Comparison of ENCODE assay signal across 13 mouse cellular contexts in genomic region chr2:6255402-6255988, GRCm38 (mm10). TPM values are rescaled to one million over a fixed set of nuclear protein-coding genes. Genes with fewer than 3 reads are reported as not detected.
A peak's percentile ranks its signal among the peaks of the same experiment; 100 is the strongest.
DNase-seq lines count a peak whose midpoint lies in the region; ATAC-seq lines count a peak whose summit lies in the region.
"Had no signal": no experiment of that assay in that cellular context is flagged by ENCODE, and none has a peak within 500 bp of the region (broad histone marks: within the 10 kb centered on the region; RNA-seq: fewer than 3 reads in every experiment).

No protein-coding gene starts in this region.

- 0 out of 2 replicates have a peak, but pooled peaks cover 4% of the 10 kb centered on the region for H3K4me1 ChIP-seq in forebrain, embryonic 14.5 days (ENCODE audit: control insufficient read depth, insufficient read depth, low read length)
- peaks cover 4% of the 10 kb centered on the region for H3K4me1 ChIP-seq in forebrain, embryonic 10.5 days
- H3K4me1 ChIP-seq in limb, embryonic 12.5 days (replicated peaks), result peaks cover 15% of the 10 kb centered on the region
- H3K4me1 ChIP-seq in limb, embryonic 10.5 days, result 0 out of 2 replicates have a peak, but pooled peaks cover 8% of the 10 kb centered on the region
- peaks cover 9% of the 10 kb centered on the region for H3K4me1 ChIP-seq in forebrain, embryonic 16.5 days (replicated peaks; ENCODE audit: control insufficient read depth, insufficient read depth, low read length)

- H3K27ac ChIP-seq in forebrain, embryonic 14.5 days (ENCODE audit: low read depth, low read length), result no peak overlapping the region
- no peak overlapping the region for H3K27ac ChIP-seq in forebrain, embryonic 10.5 days
- 0 out of 2 replicates have a peak overlapping the region, but pooled peaks have one; percentile 31 for H3K27ac ChIP-seq in limb, embryonic 12.5 days
- no peak overlapping the region for H3K27ac ChIP-seq in limb, embryonic 10.5 days
- peak overlapping the region; percentile 42; the same call in 1 of the 2 replicates for H3K27ac ChIP-seq in forebrain, embryonic 16.5 days (ENCODE audit: low read length)
- H3K27ac ChIP-seq: liver, embryonic 15.5 days; neural tube, embryonic 12.5 days had no signal

- H3K36me3 ChIP-seq in forebrain, embryonic 14.5 days (ENCODE audit: control insufficient read depth, insufficient read depth, low read length), result no peaks in the 10 kb centered on the region
- no peaks in the 10 kb centered on the region for H3K36me3 ChIP-seq in forebrain, embryonic 10.5 days (replicated peaks)
- H3K36me3 ChIP-seq in limb, embryonic 12.5 days, result no peaks in the 10 kb centered on the region
- H3K36me3 ChIP-seq in limb, embryonic 10.5 days, result no peaks in the 10 kb centered on the region
- no peaks in the 10 kb centered on the region for H3K36me3 ChIP-seq in forebrain, embryonic 16.5 days (ENCODE audit: control insufficient read depth, insufficient read depth)
- H3K36me3 ChIP-seq: kidney, embryonic 15.5 days; liver, embryonic 15.5 days; neural tube, embryonic 12.5 days had no signal

- no peak overlapping the region for H3K9ac ChIP-seq in forebrain, embryonic 14.5 days (ENCODE audit: low read length)
- no peak overlapping the region for H3K9ac ChIP-seq in limb, embryonic 12.5 days (replicated peaks)
- no peak overlapping the region for H3K9ac ChIP-seq in forebrain, embryonic 16.5 days (replicated peaks; ENCODE audit: low read depth, low read length)
- H3K9ac ChIP-seq: kidney, embryonic 15.5 days; liver, embryonic 15.5 days; neural tube, embryonic 12.5 days had no signal

- WGBS in forebrain, embryonic 14.5 days, result 28% methylated on average over 5 of the region's 5 CpGs
- 88% methylated on average over 5 of the region's 5 CpGs for WGBS in forebrain, embryonic 10.5 days
- WGBS in limb, embryonic 12.5 days, result 90% methylated on average over 5 of the region's 5 CpGs
- 91% methylated on average over 5 of the region's 5 CpGs for WGBS in limb, embryonic 10.5 days
- 29% methylated on average over 5 of the region's 5 CpGs for WGBS in forebrain, embryonic 16.5 days

- peak; percentile 67 for DNase-seq in forebrain, embryonic 14.5 days (ENCODE audit: low spot score)
- no peak for DNase-seq in forebrain, embryonic 10.5 days (ENCODE audit: extremely low spot score, low spot score)
- DNase-seq in limb, embryonic 10.5 days (ENCODE audit: low spot score), result no peak
- DNase-seq in B cell, adult 2 months, result peak; percentile 25 to 36
- DNase-seq in ovary, postnatal 10 days (ENCODE audit: low spot score), result no peak
- no peak for DNase-seq in gastrocnemius, postnatal 14 days

- ATAC-seq in forebrain, embryonic 14.5 days, result peak; percentile 45
- ATAC-seq in limb, embryonic 12.5 days (ENCODE audit: insufficient number of reproducible peaks, insufficient read depth, low FRiP score, low TSS enrichment, low read depth), result no peak
- no peak for ATAC-seq in forebrain, embryonic 16.5 days

- H3K27me3 ChIP-seq in forebrain, embryonic 14.5 days (replicated peaks; ENCODE audit: control insufficient read depth, insufficient read depth, low read length), result peaks cover 12% of the 10 kb centered on the region; the same call in 1 of the 2 replicates
- H3K27me3 ChIP-seq in forebrain, embryonic 10.5 days (ENCODE audit: poor library complexity, severe bottlenecking), result peaks cover 98% of the 10 kb centered on the region
- H3K27me3 ChIP-seq in limb, embryonic 12.5 days, result no peaks in the 10 kb centered on the region
- no peaks in the 10 kb centered on the region for H3K27me3 ChIP-seq in limb, embryonic 10.5 days (ENCODE audit: low read depth, poor library complexity, severe bottlenecking)
- peaks cover 10% of the 10 kb centered on the region; the same call in 1 of the 2 replicates for H3K27me3 ChIP-seq in forebrain, embryonic 16.5 days (replicated peaks; ENCODE audit: control insufficient read depth, insufficient read depth, low read length)
- H3K27me3 ChIP-seq: kidney, embryonic 15.5 days had no signal

- peaks cover 4% of the 10 kb centered on the region; the same call in 1 of the 2 replicates for H3K9me3 ChIP-seq in forebrain, embryonic 14.5 days (replicated peaks; ENCODE audit: control insufficient read depth, low read length)
- peaks cover 15% of the 10 kb centered on the region; the same call in 1 of the 2 replicates for H3K9me3 ChIP-seq in forebrain, embryonic 10.5 days
- H3K9me3 ChIP-seq in limb, embryonic 12.5 days, result peaks cover 6% of the 10 kb centered on the region; the same call in 1 of the 2 replicates
- no peaks in the 10 kb centered on the region for H3K9me3 ChIP-seq in limb, embryonic 10.5 days (replicated peaks)
- H3K9me3 ChIP-seq in forebrain, embryonic 16.5 days (ENCODE audit: control insufficient read depth, low read length), result peaks cover 5% of the 10 kb centered on the region
- H3K9me3 ChIP-seq: kidney, embryonic 15.5 days; liver, embryonic 15.5 days had no signal

- no peak overlapping the region for H3K4me3 ChIP-seq in forebrain, embryonic 14.5 days (ENCODE audit: low read depth, low read length)
- no peak overlapping the region for H3K4me3 ChIP-seq in forebrain, embryonic 10.5 days
- no peak overlapping the region for H3K4me3 ChIP-seq in limb, embryonic 12.5 days (replicated peaks)
- no peak overlapping the region for H3K4me3 ChIP-seq in limb, embryonic 10.5 days
- no peak overlapping the region for H3K4me3 ChIP-seq in forebrain, embryonic 16.5 days (replicated peaks; ENCODE audit: low read length)
- H3K4me3 ChIP-seq: kidney, embryonic 15.5 days; liver, embryonic 15.5 days; neural tube, embryonic 12.5 days had no signal

- intact Hi-C loops in gastrocnemius, postnatal 14 days (cut with DNase I; ENCODE audit: low total_unique reads), result no loop called here

- no peak overlapping the region for H3K4me2 ChIP-seq in forebrain, embryonic 14.5 days (ENCODE audit: low read length)
- H3K4me2 ChIP-seq in limb, embryonic 12.5 days, result no peak overlapping the region
- no peak overlapping the region for H3K4me2 ChIP-seq in forebrain, embryonic 16.5 days (ENCODE audit: low read length)
- H3K4me2 ChIP-seq: kidney, embryonic 15.5 days; liver, embryonic 15.5 days; midbrain, embryonic 11.5 days; neural tube, embryonic 12.5 days had no signal

RNA-seq across cellular contexts. Expression of gene Echdc3, which starts 42.7 kb away (rescaled TPM):
- 1.3 and 1.4 TPM in 2 replicates for polyA plus RNA-seq in forebrain, embryonic 14.5 days (2014; fragmentation: Nextera tagmentation; extraction: Ambion mirVana)
- 1.4 and 2.3 TPM in 2 replicates for polyA plus RNA-seq in forebrain, embryonic 10.5 days (2016; fragmentation: Nextera tagmentation; extraction: Ambion mirVana)
- polyA plus RNA-seq in limb, embryonic 12.5 days (2016; fragmentation: Nextera tagmentation; extraction: Ambion mirVana), result 4.1 and 4.3 TPM in 2 replicates
- polyA plus RNA-seq in limb, embryonic 10.5 days (2016; fragmentation: Nextera tagmentation; extraction: Ambion mirVana), result 4.0 and 4.2 TPM in 2 replicates
- polyA plus RNA-seq in forebrain, embryonic 16.5 days (2015; fragmentation: Nextera tagmentation; extraction: Ambion mirVana), result 0.51 and 0.82 TPM in 2 replicates
- 1 to 10 TPM; 7.9 to 8.7 TPM for total RNA-seq in gastrocnemius, postnatal 14 days (2021)
- total RNA-seq: MEL had no signal

Comparison
In these comparisons a context has a peak if more than half of its experiments do, and no peak if none do; other contexts are left out.
1. DNase-seq: peak in forebrain, embryonic 14.5 days (single experiment) and B cell, adult 2 months (2 of 2); none in forebrain, embryonic 10.5 days (single experiment), limb, embryonic 10.5 days (single experiment), ovary, postnatal 10 days (single experiment) and gastrocnemius, postnatal 14 days (single experiment).
2. H3K27ac ChIP-seq: peak in limb, embryonic 12.5 days (single experiment) and forebrain, embryonic 16.5 days (single experiment); none in forebrain, embryonic 14.5 days (single experiment), forebrain, embryonic 10.5 days (single experiment) and limb, embryonic 10.5 days (single experiment).